Mouse (Mus musculus) liver, embryonic 14.5 days (tissue): ENCODE data around the gene Cfap45. TPM values are rescaled to one million over a fixed set of nuclear protein-coding genes. Genes with fewer than 3 reads are reported as not detected.

ENCODE experiments used
- ATAC-seq: fragments of 200-750 bp; cut with Nextera tagmentation; 2 replicates; pipeline ENCODE4 v1.8.0; 2017; ENCODE audit warnings: moderate number of reproducible peaks, mild to moderate bottlenecking, moderate library complexity; ENCODE audit not compliant: insufficient read depth
- DNase-seq, 3 experiments: peaks; one replicate each; pipeline ENCODE4 v3.0.0-alpha.2; 2012 to 2013; ENCODE audit warnings: low read depth in 3 of 3, low spot score in 3 of 3
- H3K27ac ChIP-seq: fragments of 300-500 bp; sonication (generic); 2 replicates; pipeline ENCODE4 v1.5.1; 2014; ENCODE audit warnings: moderate library complexity, mild to moderate bottlenecking, control low read depth, inconsistent platforms
- H3K27me3 ChIP-seq: fragments of 300-500 bp; sonication (generic); 2 replicates; pipeline ENCODE4 v1.6.1; 2014; ENCODE audit warnings: mild to moderate bottlenecking, low read length, moderate library complexity; ENCODE audit not compliant: control insufficient read depth, insufficient read depth
- H3K36me3 ChIP-seq: fragments of 300-500 bp; sonication (generic); replicated peaks from 2 replicates; pipeline ENCODE4 v1.6.1; 2014; ENCODE audit warnings: low read depth; ENCODE audit not compliant: control insufficient read depth, insufficient read depth
- H3K4me1 ChIP-seq, 2 experiments: fragments of 200-500 bp in 1 of 2; fragments of 300-500 bp in 1 of 2; sonication (generic) in 1 of 2; replicated peaks; 2 replicates each; pipeline ENCODE4 v1.6.1; 2012 to 2014; ENCODE audit warnings: antibody characterized with exemption in 1 of 2, inconsistent platforms in 1 of 2, low read length in 1 of 2; ENCODE audit not compliant: control insufficient read depth in 2 of 2, insufficient read depth in 2 of 2
- H3K4me2 ChIP-seq: fragments of 300-500 bp; sonication (generic); 2 replicates; pipeline ENCODE4 v1.6.1; 2014; ENCODE audit warnings: low read depth, mild to moderate bottlenecking, control low read depth, moderate library complexity
- H3K4me3 ChIP-seq, 2 experiments: fragments of 200-500 bp in 1 of 2; fragments of 300-500 bp in 1 of 2; sonication (generic) in 1 of 2; 2 replicates each; pipeline ENCODE4 v1.5.1; 2012 to 2014; ENCODE audit warnings: low read depth in 2 of 2, low read length in 2 of 2, mild to moderate bottlenecking in 2 of 2, control low read depth in 1 of 2, inconsistent platforms in 1 of 2, moderate library complexity in 1 of 2; ENCODE audit not compliant: insufficient read depth in 1 of 2
- H3K9ac ChIP-seq: fragments of 300-500 bp; sonication (generic); replicated peaks from 2 replicates; pipeline ENCODE4 v1.6.1; 2014; ENCODE audit warnings: mild to moderate bottlenecking, control low read depth, moderate library complexity
- H3K9me3 ChIP-seq: fragments of 300-500 bp; sonication (generic); 2 replicates; pipeline ENCODE4 v1.6.1; 2016; ENCODE audit warnings: low read length, mixed read lengths; ENCODE audit not compliant: control insufficient read depth
- CTCF ChIP-seq: IDR thresholded peaks from 2 replicates; pipeline ENCODE4 v1.5.1; 2016; ENCODE audit warnings: antibody characterized with exemption, low read depth, control low read depth
- EP300 ChIP-seq: IDR thresholded peaks from 2 replicates; pipeline ENCODE4 v1.6.1; 2016; ENCODE audit warnings: antibody characterized with exemption, low read depth
- WGBS: fragments of 180-500 bp; shearing (Covaris S2); extraction: QIAGEN DNeasy Blood & Tissue Kit; methylation state at CpG from one replicate; pipeline ENCODE4 v1.1.7; 2014; ENCODE audit not compliant: insufficient replicate concordance; 5-methylcytosine and 5-hydroxymethylcytosine counted together
- polyA plus RNA-seq, 2 experiments: library from polyadenylated mRNA; depleted of rRNA in 1 of 2; stranded (reverse) in 1 of 2; unstranded in 1 of 2; fragments of >200 nt; fragmentation: Nextera tagmentation in 1 of 2; extraction: Ambion mirVana in 1 of 2; gene quantifications; 2 replicates each; pipeline versions ENCODE4 v1.2.1 to v1.2.3; 2012 to 2014

The Cfap45 gene
- polyA plus RNA-seq, 2 experiments, result 0.22 to 0.28 TPM

- Histone ChIP-seq H3K9me3 (no peaks in the 10 kb centered on the region), H3K27me3 (peaks cover 35% of the 10 kb centered on the region), H3K4me1 (no peaks in the 10 kb centered on the region), H3K4me2 (peak overlapping the region; percentile 52; the same call in 1 of the 2 replicates), H3K4me3 (peak overlapping the region in 1 of 2 experiments; percentile 36; a peak in 1 of 4 replicates), H3K27ac (no peak overlapping the region), H3K36me3 (no peaks in the 10 kb centered on the region), H3K9ac (no peak overlapping the region)
- no peak for ATAC-seq
- WGBS, result 2% methylated on average over 10 of the region's 10 CpGs
- no peak for DNase-seq
- no peak for TF ChIP-seq CTCF
- no peak for TF ChIP-seq EP300
These were observed 42.8 kb downstream of the Cfap45 start for GRCm38 (mm10) chr1:172563465-172563828.

GRCm38 (mm10) chr1:172566131-172566530 lies 45.5 kb downstream of the Cfap45 start:
- Histone ChIP-seq H3K4me1 (no peaks in the 10 kb centered on the region), H3K36me3 (no peaks in the 10 kb centered on the region), H3K27ac (no peak overlapping the region), H3K27me3 (peaks cover 29% of the 10 kb centered on the region), H3K4me2 (no peak overlapping the region), H3K9me3 (no peaks in the 10 kb centered on the region), H3K9ac (no peak overlapping the region), H3K4me3 (no peak overlapping the region)
- WGBS, result 33% methylated on average over 3 of the region's 3 CpGs
- ATAC-seq, result no peak
- DNase-seq, result no peak
- TF ChIP-seq CTCF (no peak), EP300 (no peak)

- no peaks in the 10 kb centered on the region for H3K4me1 ChIP-seq
- no peaks in the 10 kb centered on the region for H3K36me3 ChIP-seq
- DNase-seq (no peak), ATAC-seq (no peak)
- H3K9me3 ChIP-seq, result no peaks in the 10 kb centered on the region
- 63% methylated on average over 4 of the region's 4 CpGs for WGBS
- H3K4me3 ChIP-seq, result no peak overlapping the region
- no peak overlapping the region for H3K9ac ChIP-seq
- H3K27me3 ChIP-seq, result peaks cover 12% of the 10 kb centered on the region
- H3K4me2 ChIP-seq, result no peak overlapping the region
- TF ChIP-seq EP300 (no peak), CTCF (no peak)
- no peak overlapping the region for H3K27ac ChIP-seq
These were observed 47.2 kb downstream of the Cfap45 start for GRCm38 (mm10) chr1:172567758-172568157.

- ATAC-seq (no peak), DNase-seq (no peak)
- H3K27ac ChIP-seq, result no peak overlapping the region
- TF ChIP-seq EP300 (no peak), CTCF (no peak)
- no peaks in the 10 kb centered on the region for H3K4me1 ChIP-seq
- no peaks in the 10 kb centered on the region for H3K27me3 ChIP-seq
- no peak overlapping the region for H3K4me3 ChIP-seq
- H3K9me3 ChIP-seq, result no peaks in the 10 kb centered on the region
- WGBS, result 54% methylated on average over 6 of the region's 6 CpGs
- no peak overlapping the region for H3K4me2 ChIP-seq
- no peak overlapping the region for H3K9ac ChIP-seq
- H3K36me3 ChIP-seq, result no peaks in the 10 kb centered on the region
These were observed 59.5 kb downstream of the Cfap45 start for GRCm38 (mm10) chr1:172580116-172580515.

- ATAC-seq (no peak), DNase-seq (no peak)
- Histone ChIP-seq H3K4me1 (no peaks in the 10 kb centered on the region), H3K4me2 (no peak overlapping the region), H3K9ac (no peak overlapping the region), H3K9me3 (no peaks in the 10 kb centered on the region), H3K36me3 (no peaks in the 10 kb centered on the region), H3K4me3 (no peak overlapping the region), H3K27ac (no peak overlapping the region), H3K27me3 (no peaks in the 10 kb centered on the region)
- TF ChIP-seq EP300, result no peak
- no peak for TF ChIP-seq CTCF
- 59% methylated on average over 8 of the region's 8 CpGs for WGBS
These were observed 61.8 kb downstream of the Cfap45 start for GRCm38 (mm10) chr1:172582436-172582835.

- 62% methylated on average over 6 of the region's 6 CpGs for WGBS
- no peak for DNase-seq
- no peak for TF ChIP-seq EP300
- TF ChIP-seq CTCF, result no peak
These were observed 63.7 kb downstream of the Cfap45 start for GRCm38 (mm10) chr1:172584271-172584670.

More at GRCm38 (mm10) chr1:172584271-172584670, 63.7 kb downstream of the Cfap45 start:
- Histone ChIP-seq H3K4me2 (no peak overlapping the region), H3K9ac (no peak overlapping the region), H3K27me3 (no peaks in the 10 kb centered on the region), H3K36me3 (no peaks in the 10 kb centered on the region), H3K27ac (no peak overlapping the region), H3K4me1 (no peaks in the 10 kb centered on the region), H3K9me3 (no peaks in the 10 kb centered on the region), H3K4me3 (no peak overlapping the region)
- ATAC-seq, result no peak
